Mouse (Mus musculus) brown adipose tissue, adult 24 weeks (tissue): Measurements from ENCODE around the gene Ccl2. TPM values are rescaled to one million over a fixed set of nuclear protein-coding genes. Genes with fewer than 3 reads are reported as not detected.

Source experiments
- H3K27ac ChIP-seq: fragments of 200-500 bp; replicated peaks from 2 replicates; pipeline ENCODE4 v1.5.1; 2012; ENCODE audit warnings: low read depth, mild to moderate bottlenecking, low read length
- H3K4me1 ChIP-seq: fragments of 200-500 bp; 2 replicates; pipeline ENCODE4 v1.6.1; 2012; ENCODE audit warnings: low read length, mixed read lengths; ENCODE audit not compliant: control insufficient read depth, insufficient read depth, insufficient read length
- H3K4me3 ChIP-seq: fragments of 200-500 bp; 2 replicates; pipeline ENCODE4 v1.5.1; 2012; ENCODE audit warnings: low read depth, mild to moderate bottlenecking, low read length, moderate library complexity; ENCODE audit not compliant: insufficient read depth
- polyA plus RNA-seq: library from polyadenylated mRNA; stranded (reverse); fragments of >200 nt; gene quantifications from 2 replicates; pipeline ENCODE4 v1.2.4, GENCODE M21; 2012; ENCODE audit not compliant: missing spikeins, insufficient read depth, insufficient read length

Gene Ccl2
- polyA plus RNA-seq, 1 experiment, result 14.0 TPM

- H3K4me1 ChIP-seq, result 0 out of 2 replicates have a peak, but pooled peaks cover 2% of the 10 kb centered on the region
- H3K4me3 ChIP-seq, result no peak overlapping the region
- no peak overlapping the region for H3K27ac ChIP-seq
Observed at GRCm38 (mm10) chr11:82021406-82021805, 14.0 kb upstream of the Ccl2 start.

GRCm38 (mm10) chr11:82022504-82023056, 12.8 kb upstream of the Ccl2 start:
- no peak overlapping the region for H3K4me3 ChIP-seq
- no peak overlapping the region for H3K27ac ChIP-seq
- H3K4me1 ChIP-seq, result 0 out of 2 replicates have a peak, but pooled peaks cover 2% of the 10 kb centered on the region

- H3K4me1 ChIP-seq, result no peaks in the 10 kb centered on the region
- H3K4me3 ChIP-seq, result no peak overlapping the region
- H3K27ac ChIP-seq, result no peak overlapping the region
Observed at GRCm38 (mm10) chr11:82023769-82024168, 11.6 kb upstream of the Ccl2 start.

GRCm38 (mm10) chr11:82030171-82030570, 5.2 kb upstream of the Ccl2 start:
- peaks cover 2% of the 10 kb centered on the region; the same call in 1 of the 2 replicates for H3K4me1 ChIP-seq
- no peak overlapping the region for H3K4me3 ChIP-seq

GRCm38 (mm10) chr11:82032136-82032535, 3.2 kb upstream of the Ccl2 start:
- no peak overlapping the region for H3K27ac ChIP-seq
- no peak overlapping the region for H3K4me3 ChIP-seq
- peaks cover 2% of the 10 kb centered on the region; the same call in 1 of the 2 replicates for H3K4me1 ChIP-seq

More at GRCm38 (mm10) chr11:82030171-82030570, 5.2 kb upstream of the Ccl2 start:
- H3K27ac ChIP-seq, result no peak overlapping the region

- H3K27ac ChIP-seq, result peak overlapping the region; percentile 39
- H3K4me1 ChIP-seq, result peaks cover 2% of the 10 kb centered on the region; the same call in 1 of the 2 replicates
- no peak overlapping the region for H3K4me3 ChIP-seq
Observed at GRCm38 (mm10) chr11:82032678-82033344, 2.6 kb upstream of the Ccl2 start.

GRCm38 (mm10) chr11:82034446-82034845, 925 bp upstream of the Ccl2 start:
- Histone ChIP-seq H3K4me1 (peaks cover 2% of the 10 kb centered on the region; the same call in 1 of the 2 replicates), H3K4me3 (no peak overlapping the region), H3K27ac (no peak overlapping the region)

GRCm38 (mm10) chr11:82035857-82036256, 486 bp downstream of the Ccl2 start:
- Histone ChIP-seq H3K4me1 (peaks cover 2% of the 10 kb centered on the region; the same call in 1 of the 2 replicates), H3K27ac (no peak overlapping the region), H3K4me3 (no peak overlapping the region)

GRCm38 (mm10) chr11:82038535-82038934, 3.2 kb downstream of the Ccl2 start, which contains the start of gene Gm17268:
TSS of gene Gm17268 (minus strand) at chr11:82038562.
- H3K27ac ChIP-seq, result no peak within 1 kb of the TSS

GRCm38 (mm10) chr11:82039132-82039660, 3.8 kb downstream of the Ccl2 start:
- H3K27ac ChIP-seq, result no peak overlapping the region
- no peak overlapping the region for H3K4me3 ChIP-seq
- no peaks in the 10 kb centered on the region for H3K4me1 ChIP-seq

More at GRCm38 (mm10) chr11:82038535-82038934, 3.2 kb downstream of the Ccl2 start, which contains the start of gene Gm17268:
- Histone ChIP-seq H3K4me1 (no peaks in the 10 kb centered on the region), H3K4me3 (no peak within 1 kb of the TSS)

- Histone ChIP-seq H3K4me3 (no peak overlapping the region), H3K27ac (no peak overlapping the region), H3K4me1 (peaks cover 2% of the 10 kb centered on the region; the same call in 1 of the 2 replicates)
Observed at GRCm38 (mm10) chr11:82041671-82042080, 6.3 kb downstream of the Ccl2 start.

- Histone ChIP-seq H3K27ac (0 out of 2 replicates have a peak within 1 kb of the TSS, but pooled peaks have one; percentile 23), H3K4me1 (peaks cover 4% of the 10 kb centered on the region; the same call in 1 of the 2 replicates), H3K4me3 (0 out of 2 replicates have a peak within 1 kb of the TSS, but pooled peaks have one; percentile 28)
Observed at GRCm38 (mm10) chr11:82045471-82045870, 10.1 kb downstream of the Ccl2 start, which contains the start of gene Ccl7. TSS of gene Ccl7 (plus strand) at chr11:82045712.

GRCm38 (mm10) chr11:82047746-82048415, 12.5 kb downstream of the Ccl2 start:
- Histone ChIP-seq H3K27ac (no peak overlapping the region), H3K4me3 (no peak overlapping the region), H3K4me1 (peaks cover 4% of the 10 kb centered on the region; the same call in 1 of the 2 replicates)

- no peak overlapping the region for H3K4me3 ChIP-seq
- no peak overlapping the region for H3K27ac ChIP-seq
- no peaks in the 10 kb centered on the region for H3K4me1 ChIP-seq
Observed at GRCm38 (mm10) chr11:82053849-82054248, 18.5 kb downstream of the Ccl2 start.

GRCm38 (mm10) chr11:82057646-82058045, 22.3 kb downstream of the Ccl2 start, which contains the start of gene Ccl11:
TSS of gene Ccl11 (plus strand) at chr11:82057823.
- H3K4me3 ChIP-seq, result peak within 1 kb of the TSS; percentile 41
- H3K4me1 ChIP-seq, result peaks cover 2% of the 10 kb centered on the region; the same call in 1 of the 2 replicates
- H3K27ac ChIP-seq, result peak within 1 kb of the TSS; percentile 33; the same call in 1 of the 2 replicates
